Mouse (Mus musculus) frontal cortex, postnatal 14 days (tissue): Measurements from ENCODE around the gene Defb29.

Source experiments
- DNase-seq, 2 experiments: peaks; one replicate each; pipeline ENCODE4 v3.0.0; 2022; ENCODE audit warnings: low spot score in 2 of 2

The Defb29 gene

DNA sequence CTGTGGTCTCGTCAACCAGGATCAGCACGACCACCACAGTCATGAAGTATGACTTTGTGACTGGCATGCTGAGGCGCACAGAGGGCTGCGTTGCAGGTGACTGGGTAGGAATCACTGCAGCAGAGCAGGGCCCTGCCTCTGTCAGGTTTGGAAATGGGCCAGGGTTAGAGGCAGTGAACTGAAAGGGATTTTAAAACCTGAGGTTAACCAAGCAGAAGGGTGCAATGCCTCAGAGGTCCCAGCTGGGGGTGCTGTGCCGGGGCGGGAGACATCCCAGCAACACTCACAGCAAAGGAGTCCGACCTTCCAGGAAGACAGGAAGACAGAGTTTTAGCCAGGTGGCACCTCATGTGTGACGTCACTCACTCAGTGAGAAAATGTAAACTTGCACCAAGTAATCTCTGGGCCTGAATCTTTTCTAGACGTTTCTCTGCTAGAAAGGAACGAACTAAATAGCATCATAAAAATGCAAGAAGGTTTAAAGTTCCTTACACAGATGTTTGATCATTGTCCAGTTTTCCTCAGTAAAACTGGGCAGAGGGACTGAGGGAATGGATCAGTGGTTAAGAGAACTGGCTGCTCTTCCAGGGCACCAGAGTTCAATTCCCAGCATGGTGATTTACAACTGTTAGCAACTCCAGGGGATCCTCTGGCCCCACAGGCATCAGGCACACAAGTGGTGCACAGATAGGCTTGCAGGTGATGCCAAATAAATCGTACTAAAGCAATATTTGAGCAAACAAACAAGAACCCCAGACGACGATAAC, at the start of gene Defb29:
Gene Defb29 (minus strand): TSS at position 155 of the 767 bp plus-strand sequence.
- no peak for DNase-seq

DNA sequence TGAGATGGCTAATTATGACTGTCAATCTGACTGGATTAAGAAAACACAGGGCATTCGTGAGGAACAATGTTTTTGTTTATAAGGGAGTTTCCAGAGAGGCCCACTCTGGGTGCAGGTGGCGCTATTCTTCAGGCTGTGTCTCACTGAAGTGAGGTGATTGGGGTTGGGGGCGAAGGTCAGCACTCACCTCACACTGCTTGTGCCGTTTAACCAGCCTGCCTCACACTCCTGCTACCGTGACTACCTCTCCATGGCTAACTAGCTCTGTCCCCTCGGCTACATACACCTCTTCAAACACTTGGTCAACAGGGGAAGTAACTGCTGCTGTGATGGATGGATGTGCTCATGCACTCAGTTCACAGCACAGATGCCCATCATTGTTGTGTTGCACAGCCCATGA, 49.1 kb upstream of the Defb29 start:
- DNase-seq = no peak

DNA sequence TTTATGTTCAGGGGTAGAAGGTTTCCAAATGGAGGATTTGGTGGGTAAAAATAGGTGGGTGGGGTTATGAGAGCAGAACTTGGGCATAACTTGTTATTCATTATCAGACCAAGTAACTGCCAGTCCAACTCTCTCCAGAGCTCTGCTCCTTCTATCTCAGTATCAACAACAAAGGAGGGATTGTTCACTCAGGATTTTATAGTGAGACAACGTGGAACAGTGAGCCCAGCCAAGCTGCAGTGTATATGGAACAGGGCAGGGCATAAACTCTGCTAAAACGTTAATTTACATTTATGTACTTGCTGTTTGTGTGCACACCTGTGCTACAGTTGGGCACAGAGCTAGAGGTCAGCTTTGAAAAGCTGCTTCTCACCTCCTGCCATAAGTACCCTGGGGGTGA, 48.6 kb upstream of the Defb29 start:
- DNase-seq = no peak

DNA sequence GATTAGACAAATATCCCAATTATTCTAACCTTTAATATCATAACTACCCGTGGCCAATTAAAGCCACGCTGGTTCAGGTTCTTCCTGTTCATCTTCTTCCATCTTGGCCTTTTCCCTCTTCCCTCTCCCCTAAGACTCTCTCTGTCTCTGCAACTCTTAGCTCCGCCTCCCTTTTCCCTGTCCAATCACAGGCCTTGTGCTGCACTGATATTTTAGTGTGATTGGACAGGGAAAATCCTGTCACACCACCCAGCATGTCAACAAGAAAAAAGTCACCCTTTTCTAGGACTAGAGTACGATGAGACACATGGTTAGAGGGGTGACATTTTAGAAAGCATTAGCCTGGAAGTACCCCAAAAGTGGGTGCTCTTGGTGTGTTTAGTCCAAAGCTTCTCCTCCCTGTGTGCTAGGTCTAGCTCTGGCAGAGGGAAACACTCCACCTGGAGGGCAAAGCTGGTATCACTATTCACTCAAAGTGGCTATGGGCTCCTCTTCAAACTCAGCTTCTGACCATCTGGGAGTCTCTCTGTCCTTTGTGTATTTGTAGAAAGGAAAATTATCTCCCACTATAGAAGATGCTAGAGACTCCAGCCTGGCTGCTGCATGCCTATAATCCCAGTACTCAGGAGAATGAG, 47.1 kb upstream of the Defb29 start:
- no peak for DNase-seq

DNA sequence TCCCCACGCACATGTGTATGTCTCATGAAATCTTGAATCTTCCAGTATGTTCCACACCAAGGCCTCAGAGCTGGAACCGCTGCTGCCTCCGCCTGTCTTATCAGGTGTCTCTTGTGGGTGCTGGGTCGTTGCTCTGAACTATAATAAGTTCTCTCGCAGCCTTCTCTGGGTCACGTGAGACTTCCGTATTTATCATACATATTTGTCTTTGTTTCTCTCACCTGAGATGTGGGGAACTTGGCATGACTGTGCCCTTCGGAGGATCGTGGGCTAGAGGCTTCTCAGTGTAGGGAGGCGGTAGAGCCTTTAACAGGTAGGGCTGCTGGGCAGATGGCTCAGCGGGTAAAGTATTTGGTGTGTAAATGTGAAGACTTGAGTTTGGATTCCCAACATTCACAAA, 40.7 kb upstream of the Defb29 start:
- DNase-seq = no peak

DNA sequence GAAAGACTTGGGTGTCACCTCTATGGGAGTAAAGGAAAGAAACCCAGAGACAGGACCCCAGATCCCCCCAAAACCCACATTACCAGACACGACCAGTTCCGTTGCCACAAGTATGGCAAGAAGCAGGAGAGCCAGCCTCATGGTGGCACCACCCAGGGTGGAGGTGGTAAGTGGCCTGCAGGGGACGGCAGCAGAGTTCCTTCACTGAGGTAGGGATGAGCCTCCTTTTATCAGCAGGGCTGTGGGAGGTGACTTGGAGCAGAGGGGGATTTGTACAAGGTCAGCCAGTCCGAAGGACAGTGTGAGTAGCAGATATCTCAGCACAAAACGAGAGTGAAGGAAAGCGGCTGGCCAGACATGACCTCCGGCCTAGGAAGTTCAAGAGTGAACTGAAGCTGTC, 40.2 kb upstream of the Defb29 start, which contains the start of gene Defb19:
Gene Defb19 (minus strand): TSS at position 206 of the 400 bp plus-strand sequence.
- no peak for DNase-seq

DNA sequence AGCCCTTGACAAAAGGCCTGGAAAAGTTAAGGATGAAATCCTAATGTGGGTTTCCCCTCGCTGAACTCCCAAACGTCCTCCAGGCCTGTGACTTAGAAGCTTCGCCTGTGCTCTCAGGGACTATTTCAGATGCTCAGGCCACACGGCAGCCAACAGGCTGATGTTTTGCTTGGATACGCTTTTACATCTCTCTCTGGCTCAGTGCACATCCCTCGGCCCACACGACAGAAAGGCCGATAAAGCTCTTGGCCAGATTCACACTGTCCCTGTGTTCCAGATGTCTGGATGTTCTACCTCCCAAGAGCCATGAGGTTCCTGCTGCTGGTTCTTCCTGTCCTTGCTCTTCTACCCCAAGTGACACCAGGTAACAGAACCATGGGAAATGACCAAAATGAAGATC, 33.6 kb upstream of the Defb29 start:
- no peak for DNase-seq

DNA sequence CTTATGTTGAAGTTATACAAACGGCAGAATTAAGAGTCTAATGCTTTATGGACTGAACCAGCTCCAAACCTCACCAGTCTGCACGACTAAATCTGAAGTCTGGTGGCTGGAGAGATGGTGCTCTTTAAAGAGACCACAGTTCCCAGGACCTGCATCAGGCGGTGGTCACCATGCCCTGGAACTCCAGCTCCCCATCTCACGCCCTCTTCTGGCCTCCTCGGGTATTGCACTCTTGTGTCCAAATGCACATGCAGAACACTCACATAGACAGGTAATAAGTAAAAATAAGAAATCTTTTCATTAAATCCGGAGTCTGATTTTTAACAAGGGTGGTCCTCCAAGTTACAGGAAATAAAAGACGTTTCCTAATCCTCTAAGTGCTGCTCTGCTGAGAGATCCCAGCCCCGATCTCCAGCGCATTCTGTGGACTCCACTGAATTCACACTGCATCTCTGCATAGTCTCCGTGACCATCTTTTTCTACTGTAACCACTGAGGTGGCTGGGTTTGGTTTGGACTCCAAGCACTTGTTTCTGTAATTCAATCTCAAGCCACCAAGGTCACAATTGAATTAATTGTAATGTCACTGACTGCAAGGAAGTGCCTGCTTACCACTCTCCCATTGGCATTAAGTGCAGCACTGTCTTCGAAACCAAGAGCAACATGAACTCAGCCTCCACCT, 32.4 kb upstream of the Defb29 start, which contains the start of gene Defb21:
Gene Defb21 (plus strand): TSS at position 631 of the 681 bp plus-strand sequence.
- no peak for DNase-seq

DNA sequence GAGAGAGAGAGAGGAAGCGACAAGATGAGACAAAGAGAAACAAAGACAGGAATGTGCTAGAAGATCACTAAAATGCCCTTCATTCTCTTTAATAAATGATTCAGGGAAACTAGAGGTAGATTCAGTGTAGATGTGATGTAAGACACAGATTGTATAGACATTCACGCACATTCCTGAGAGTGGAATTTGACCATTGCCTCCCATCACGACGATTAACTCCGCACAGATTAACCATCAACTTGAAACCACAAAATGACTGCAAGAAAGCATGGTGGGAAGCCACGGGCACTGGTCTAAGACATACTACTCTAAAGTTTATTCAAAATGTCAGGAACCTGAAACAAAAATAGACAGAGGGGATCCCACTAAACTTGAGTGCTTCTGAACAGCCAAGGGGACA, 30.4 kb upstream of the Defb29 start:
- no peak for DNase-seq

DNA sequence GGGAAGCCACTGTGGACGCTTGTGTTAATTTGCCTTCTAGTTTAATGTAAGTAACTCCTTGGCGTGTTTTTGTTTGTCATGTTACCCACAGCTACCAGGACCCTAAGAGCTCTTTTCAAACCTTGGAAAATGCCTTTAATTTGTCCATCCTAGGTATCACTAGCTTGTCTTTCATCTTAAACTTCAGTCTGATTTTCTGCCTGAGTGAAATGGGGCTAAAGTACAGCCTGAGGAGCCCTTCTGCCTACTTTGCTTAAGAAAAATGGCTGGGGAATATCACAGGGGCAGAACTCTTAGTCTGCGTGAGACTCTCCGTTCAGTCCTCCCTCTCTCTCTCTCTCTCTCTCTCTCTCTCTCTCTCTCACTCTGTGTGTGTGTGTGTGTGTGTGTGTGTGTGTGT, 30.0 kb upstream of the Defb29 start:
- no peak for DNase-seq

DNA sequence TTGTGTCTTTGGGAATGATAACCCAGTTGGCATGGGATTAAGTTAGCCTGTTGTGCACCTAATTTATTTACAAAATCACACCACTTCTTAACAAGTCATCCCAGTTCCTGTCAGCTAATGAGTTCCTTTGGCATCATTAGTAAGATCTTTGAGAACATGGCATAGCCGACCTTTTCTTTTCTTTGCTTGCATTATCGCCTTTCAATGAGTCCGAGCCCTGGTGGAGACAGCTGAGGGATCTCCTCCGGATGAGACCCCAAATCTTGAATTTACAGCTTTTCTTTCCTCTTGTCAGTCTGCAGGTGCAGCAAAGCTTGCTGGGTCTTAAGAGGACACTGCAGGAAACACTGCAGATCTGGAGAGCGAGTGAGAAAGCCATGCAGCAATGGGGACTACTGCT, 29.1 kb upstream of the Defb29 start, which contains the start of gene Gm17416:
Gene Gm17416 (plus strand): TSS at position 301 of the 400 bp plus-strand sequence.
- DNase-seq = no peak

DNA sequence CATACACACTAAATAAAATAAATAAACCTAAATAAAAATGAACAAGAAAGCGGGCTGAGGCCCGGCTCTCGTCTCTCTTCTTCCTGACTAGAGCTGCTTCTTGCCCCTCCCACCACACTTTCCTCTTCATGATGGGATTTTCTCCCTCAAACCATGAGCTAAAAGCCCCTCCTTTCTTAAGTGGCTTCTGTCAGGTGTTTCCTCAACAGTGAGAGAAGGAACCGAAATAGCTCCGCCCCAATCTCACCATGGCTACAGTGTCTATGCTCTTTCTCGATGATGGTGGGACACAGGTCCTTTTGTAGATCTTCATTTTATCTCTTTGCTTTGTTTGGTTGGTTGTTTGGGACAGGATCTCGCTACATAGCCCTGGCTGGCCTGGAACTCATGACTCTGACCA, 16.8 kb upstream of the Defb29 start:
- DNase-seq = no peak

DNA sequence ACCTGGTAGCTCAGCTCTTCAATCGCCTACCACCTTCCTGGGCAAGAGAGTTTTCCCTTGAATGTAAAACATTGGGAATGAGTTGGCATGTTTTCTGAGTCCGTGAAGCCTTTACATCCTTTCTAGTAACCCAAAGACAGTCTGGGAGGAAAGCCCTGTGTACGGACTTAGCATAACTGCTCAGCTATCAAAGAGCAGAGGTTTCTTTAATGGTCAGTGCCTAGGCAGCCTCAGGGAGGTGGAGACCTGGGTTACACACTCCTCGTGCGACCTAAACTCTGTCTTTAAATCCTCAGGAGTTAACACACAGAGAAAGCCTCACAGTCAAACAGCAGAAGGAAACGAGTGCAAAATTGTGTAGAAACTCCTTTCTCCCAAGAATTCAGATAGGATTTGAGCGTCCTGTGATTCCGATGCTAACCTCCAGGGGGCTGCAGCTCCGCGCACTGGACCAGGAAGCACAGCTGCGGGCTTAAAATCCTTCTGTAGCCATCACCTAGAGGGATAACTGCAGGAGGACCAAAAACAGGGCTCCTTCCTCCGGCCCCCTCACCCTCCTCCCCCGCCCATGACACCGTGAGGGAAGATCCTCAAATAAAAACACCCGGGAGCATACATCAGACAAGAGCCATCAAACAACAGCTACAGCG, 14.0 kb upstream of the Defb29 start:
- peak; percentile 11 to 62 for DNase-seq

DNA sequence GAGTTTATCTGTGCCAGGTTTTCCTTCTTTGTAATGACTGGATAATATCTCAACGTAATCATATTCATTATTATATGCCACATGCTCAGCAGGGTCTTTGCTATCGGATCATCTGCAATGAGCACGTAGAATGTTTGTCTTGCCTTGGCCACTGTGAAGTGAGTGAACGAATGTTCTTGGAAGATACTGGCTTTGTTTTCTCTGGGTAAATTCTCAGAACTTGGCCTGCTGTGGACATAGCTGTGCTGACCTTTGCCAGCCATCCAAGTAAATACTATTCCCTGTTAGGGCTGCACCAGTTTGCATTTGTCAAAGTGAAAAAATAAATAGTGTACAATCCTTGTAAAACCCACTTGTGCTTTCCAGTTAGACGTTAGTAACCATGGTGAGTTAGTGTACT, 8.2 kb upstream of the Defb29 start:
- DNase-seq = no peak

DNA sequence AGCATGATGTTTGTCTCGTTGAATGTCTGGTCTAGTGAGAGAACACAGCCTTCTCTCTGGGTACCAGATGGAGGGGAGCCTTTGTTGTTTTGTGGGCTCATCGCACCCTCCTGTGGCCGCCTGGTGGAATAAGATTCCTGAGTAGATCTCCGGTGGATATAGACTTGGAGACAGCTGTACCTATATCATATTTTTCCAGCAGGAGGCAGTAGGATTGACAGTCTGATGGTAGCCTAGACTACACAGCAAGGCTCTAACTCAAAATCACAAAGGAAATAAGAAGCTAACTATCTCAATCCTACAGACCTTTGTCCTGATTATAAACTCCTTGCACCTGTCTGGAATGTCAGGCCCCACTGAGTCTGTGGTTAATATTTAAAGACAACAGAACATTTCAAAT, 4.8 kb upstream of the Defb29 start:
- DNase-seq = peak; percentile 33 to 52

DNA sequence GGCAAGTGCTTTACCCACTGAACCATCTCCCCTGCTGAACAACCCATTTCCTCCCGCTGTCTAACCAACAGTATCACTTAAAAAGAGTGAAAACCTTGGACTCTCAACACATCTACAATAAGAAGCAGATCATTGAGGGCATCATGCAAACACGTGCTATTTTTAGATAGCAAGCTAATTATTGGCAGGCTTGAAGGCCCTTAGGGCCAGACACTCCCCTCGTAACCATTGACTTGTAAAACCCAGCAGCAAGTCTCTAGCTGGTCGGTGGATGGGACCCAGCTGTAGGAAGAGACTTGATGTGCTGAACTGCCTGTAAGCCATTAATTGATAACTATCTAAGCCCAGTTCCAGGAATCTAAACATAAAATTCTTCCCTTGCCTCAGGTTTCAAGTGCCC, 3.6 kb upstream of the Defb29 start:
- no peak for DNase-seq

DNA sequence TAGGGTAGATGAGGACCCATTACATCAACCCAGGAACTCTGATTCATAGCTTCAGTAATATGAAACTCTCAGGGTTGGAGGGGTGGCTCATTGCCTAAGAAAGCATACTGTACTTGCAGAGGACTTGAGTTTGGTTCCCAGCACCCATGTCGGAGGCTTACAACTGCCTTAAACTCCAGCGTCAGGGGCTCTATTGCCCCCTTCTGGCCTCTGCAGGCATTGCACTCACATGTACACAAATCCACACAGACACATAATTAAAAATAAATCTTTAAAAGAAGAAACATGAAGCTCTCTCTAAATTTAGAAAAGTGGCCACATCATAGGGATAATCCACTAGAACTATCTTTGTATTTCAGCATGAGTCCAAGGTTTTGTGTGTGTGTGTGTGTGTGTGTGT, 3.0 kb upstream of the Defb29 start:
- DNase-seq = no peak

DNA sequence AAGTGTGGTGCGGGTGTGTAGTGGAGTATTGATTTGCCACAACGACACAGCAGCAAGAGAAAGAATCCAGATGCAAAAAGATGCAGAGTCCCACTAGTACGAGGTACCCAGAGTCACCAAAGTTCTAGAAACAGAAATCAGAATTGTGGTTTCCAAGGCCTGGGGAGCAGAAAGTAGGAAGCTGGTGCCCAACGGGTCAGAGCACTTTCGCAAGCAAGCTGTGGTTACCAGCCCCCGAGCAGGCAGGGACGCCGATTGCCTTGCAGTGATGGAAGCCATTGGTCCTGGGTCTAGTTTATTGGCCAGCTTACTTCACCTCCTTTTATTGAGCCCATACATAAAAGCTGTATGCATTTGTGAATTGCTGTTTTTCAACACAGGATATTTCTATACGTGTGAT, 2.1 kb upstream of the Defb29 start:
- DNase-seq = no peak

DNA sequence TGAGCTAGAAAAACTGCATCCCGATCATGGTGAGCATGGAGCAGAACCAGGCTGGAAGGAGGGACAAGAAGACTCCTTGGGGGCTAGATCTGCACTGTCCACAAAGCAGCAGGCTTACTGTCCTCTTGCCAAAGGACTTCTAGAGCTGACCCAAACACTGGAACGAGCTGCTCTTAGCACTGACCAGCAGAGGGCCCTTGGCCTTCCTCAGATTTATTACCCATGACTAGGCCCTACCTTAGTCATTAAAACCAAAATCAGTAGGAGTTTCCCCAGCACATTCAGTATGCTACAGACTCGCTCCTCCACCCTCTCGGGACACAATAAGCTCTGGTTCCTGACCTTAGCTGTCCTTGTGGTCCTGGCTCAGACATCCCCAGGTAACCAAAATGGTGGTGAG, 21.9 kb downstream of the Defb29 start, which contains the start of gene Defb28:
Gene Defb28 (plus strand): TSS at position 275 of the 400 bp plus-strand sequence.
- DNase-seq = no peak

DNA sequence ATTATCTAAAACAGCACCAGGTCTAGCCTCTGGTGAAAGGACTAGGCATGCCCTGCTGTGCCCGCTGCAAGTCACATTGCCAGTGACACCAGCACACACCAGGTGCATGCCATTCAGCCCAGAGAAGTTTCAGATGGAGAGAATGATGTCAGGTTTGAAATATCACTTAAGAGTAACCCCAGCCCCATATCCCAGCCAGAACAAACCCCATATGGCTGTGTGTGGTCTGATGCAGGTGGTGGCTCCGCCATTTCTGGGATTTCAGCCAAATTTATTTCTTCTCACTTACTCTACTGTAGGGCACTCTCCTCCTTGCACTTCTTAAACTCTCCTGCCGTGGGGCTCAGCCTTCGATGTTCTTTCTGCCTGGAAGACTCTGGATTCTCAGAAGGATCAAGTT, 23.8 kb downstream of the Defb29 start:
- DNase-seq = no peak

DNA sequence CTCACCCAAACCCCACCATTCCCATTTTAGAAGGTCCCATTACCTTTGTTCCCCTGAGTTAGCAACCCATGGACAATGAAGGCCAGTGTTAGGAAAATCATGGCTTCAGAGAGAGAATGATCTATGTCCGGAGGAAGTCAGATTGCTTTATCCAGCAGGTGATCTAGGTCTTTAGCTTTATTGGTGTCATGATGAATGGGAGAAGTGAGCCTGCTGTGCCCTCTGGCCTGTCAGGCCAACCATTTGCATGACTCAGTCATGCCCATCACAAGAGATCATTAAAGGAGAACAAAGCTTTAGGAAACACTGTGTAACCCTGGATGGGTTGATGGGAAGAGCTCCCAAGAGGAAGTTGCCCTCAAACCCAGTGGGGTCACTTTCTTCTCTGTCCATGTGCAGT, 28.3 kb downstream of the Defb29 start, which contains the start of gene Defb26:
Gene Defb26 (minus strand): TSS at position 101 of the 400 bp plus-strand sequence.
- DNase-seq = no peak

DNA sequence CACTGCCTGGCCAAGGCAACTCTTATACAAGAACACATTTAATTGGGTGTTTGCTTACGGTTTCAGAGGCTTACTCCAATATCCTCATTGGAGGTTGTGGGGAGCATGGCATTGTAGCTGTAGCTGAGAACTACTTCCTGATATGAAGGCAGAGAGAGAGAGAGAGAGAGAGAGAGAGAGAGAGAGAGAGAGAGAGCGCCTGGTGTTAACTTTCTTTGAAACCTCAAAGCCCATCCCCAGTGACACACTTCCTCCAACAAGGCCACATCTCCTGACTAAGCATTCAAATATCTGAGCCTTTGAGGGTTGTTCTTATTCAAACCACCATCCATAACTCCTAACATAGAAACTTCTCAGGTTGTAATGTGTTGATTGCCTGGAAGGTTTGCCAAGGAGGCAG, 35.9 kb downstream of the Defb29 start:
- no peak for DNase-seq
